Mouse (Mus musculus): ENCODE measurements around the gene 4930524J08Rik. TPM values are rescaled to one million over a fixed set of nuclear protein-coding genes. Genes with fewer than 3 reads are reported as not detected.

4930524J08Rik gene
- polyA plus RNA-seq (2015; fragmentation: Nextera tagmentation; extraction: Ambion mirVana): 2.0 and 2.2 TPM in 2 replicates

DNA sequence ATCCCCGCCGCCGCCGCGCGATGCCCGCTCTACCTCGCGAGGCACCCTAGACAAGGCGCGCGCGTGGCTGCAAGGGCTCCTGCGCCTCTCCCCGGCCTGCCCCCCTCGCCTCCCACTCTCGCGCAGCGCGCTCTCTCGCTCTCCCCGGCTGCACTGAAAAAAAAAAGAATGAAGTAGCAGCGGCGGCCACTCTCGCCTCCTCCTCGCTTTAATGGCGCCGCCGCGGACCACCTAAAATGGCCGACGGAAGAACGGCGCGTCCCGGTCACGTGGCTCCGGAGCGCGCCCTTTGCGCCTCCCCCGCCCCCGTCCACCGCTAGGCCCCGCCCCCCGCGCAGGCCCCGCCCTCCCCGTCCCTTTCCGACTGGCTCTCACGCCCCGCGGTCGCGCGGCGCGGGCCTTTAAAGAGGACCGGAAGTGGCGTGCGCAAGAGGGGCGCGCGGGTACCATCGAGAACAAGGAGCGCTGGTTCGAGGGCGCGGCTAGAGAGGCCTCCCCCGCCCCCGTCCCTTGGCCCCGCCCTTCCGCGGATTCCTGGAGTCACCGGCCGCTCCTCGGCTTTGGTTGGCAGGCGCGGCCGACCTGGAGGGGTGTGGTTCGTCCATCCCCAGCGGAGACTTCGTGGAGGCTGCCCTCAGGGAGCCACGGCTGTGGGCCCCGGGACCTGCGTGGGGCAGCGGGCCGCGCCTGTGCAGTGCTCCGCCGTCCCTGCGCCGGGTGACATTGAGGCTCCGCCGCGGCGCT, at the start of gene 4930524J08Rik, which contains the start of gene Hnrnpd:
4930524J08Rik (plus strand) TSS at position 363 of the 744 bp plus-strand sequence.
Hnrnpd (minus strand) TSS at position 240 of the 744 bp plus-strand sequence.
- peak within 1 kb of the TSS; percentile 100 for H3K9ac ChIP-seq
- ATAC-seq (ENCODE audit: borderline replicate concordance, extremely low read depth, low FRiP score, low TSS enrichment): peak; percentile 97
- WGBS: under 1% methylated on average over 76 of the region's 97 CpGs
- H3K9me3 ChIP-seq: no peaks in the 10 kb centered on the region
- H3K4me2 ChIP-seq: peak within 1 kb of the TSS; percentile 63
- no peaks in the 10 kb centered on the region for H3K27me3 ChIP-seq
- H3K4me3 ChIP-seq: peak within 1 kb of the TSS; percentile 88
- peaks cover 18% of the 10 kb centered on the region for H3K4me1 ChIP-seq
- H3K36me3 ChIP-seq: peaks cover 6% of the 10 kb centered on the region; the same call in 1 of the 2 replicates
- peak within 1 kb of the TSS; percentile 99 for H3K27ac ChIP-seq

DNA sequence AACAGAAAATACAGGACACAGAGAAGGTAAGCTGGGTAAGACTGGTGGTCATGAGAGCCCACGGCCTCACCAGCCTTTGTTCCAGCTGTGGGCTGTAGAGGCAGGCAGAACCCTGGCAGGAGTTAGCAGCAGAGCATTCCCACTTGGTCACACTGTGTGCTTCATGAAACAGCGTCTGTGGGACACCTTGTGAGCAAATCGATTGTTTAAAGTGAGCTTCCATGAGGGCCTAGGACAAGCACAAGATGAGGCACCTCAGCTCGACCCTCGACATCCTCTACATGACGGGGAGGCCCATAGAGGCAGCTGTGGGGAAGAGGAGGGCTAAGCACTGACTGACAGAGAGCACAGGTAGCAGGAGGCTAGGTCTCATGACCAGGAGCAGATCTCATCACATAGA, 47.0 kb upstream of the 4930524J08Rik start:
- no peak overlapping the region for H3K9ac ChIP-seq
- H3K27ac ChIP-seq: no peak overlapping the region
- no peaks in the 10 kb centered on the region for H3K9me3 ChIP-seq
- no peak for ATAC-seq (ENCODE audit: borderline replicate concordance, extremely low read depth, low FRiP score, low TSS enrichment)
- no peak overlapping the region for H3K4me2 ChIP-seq
- no peaks in the 10 kb centered on the region for H3K36me3 ChIP-seq
- WGBS: 69% methylated on average over 6 of the region's 6 CpGs
- no peaks in the 10 kb centered on the region for H3K4me1 ChIP-seq
- H3K4me3 ChIP-seq: no peak overlapping the region
- no peaks in the 10 kb centered on the region for H3K27me3 ChIP-seq

DNA sequence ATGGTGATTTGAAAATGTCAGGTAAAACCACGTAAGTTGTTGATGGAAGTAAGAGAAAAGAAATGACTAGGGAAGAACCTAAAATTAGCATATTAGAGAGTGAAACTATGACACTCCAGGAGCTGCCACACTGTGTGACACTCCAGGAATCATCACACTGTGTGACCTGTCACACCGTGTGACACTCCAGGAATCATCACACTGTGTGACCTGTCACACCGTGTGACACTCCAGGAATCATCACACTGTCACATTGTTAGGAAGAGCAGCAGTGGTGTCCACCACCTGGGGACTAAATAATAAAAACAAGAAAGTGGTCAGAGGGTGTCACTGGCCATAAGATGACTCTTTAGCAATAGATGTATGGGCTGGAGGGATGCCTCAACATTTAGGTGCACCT, 39.4 kb upstream of the 4930524J08Rik start:
- WGBS: 65% methylated on average over 3 of the region's 3 CpGs
- no peaks in the 10 kb centered on the region for H3K4me1 ChIP-seq

GRCm38 (mm10) chr5:99941273-99941672, 37.6 kb upstream of the 4930524J08Rik start:
- Histone ChIP-seq H3K4me2 (no peak overlapping the region), H3K4me3 (no peak overlapping the region), H3K27ac (no peak overlapping the region), H3K27me3 (no peaks in the 10 kb centered on the region), H3K9me3 (no peaks in the 10 kb centered on the region), H3K9ac (no peak overlapping the region), H3K4me1 (no peaks in the 10 kb centered on the region), H3K36me3 (no peaks in the 10 kb centered on the region)
- ATAC-seq (ENCODE audit: borderline replicate concordance, extremely low read depth, low FRiP score, low TSS enrichment): no peak
- WGBS: 59% methylated on average over 10 of the region's 10 CpGs

More for the DNA sequence above, 39.4 kb upstream of the 4930524J08Rik start:
- Histone ChIP-seq H3K36me3 (no peaks in the 10 kb centered on the region), H3K27ac (no peak overlapping the region), H3K9me3 (no peaks in the 10 kb centered on the region), H3K4me2 (no peak overlapping the region), H3K27me3 (no peaks in the 10 kb centered on the region), H3K9ac (no peak overlapping the region), H3K4me3 (no peak overlapping the region)
- ATAC-seq (ENCODE audit: borderline replicate concordance, extremely low read depth, low FRiP score, low TSS enrichment): no peak

GRCm38 (mm10) chr5:99941776-99942502, 36.9 kb upstream of the 4930524J08Rik start:
- 49% methylated on average over 10 of the region's 10 CpGs for WGBS
- H3K9ac ChIP-seq: no peak overlapping the region
- no peak overlapping the region for H3K4me2 ChIP-seq
- H3K27ac ChIP-seq: no peak overlapping the region
- H3K4me3 ChIP-seq: no peak overlapping the region
- no peaks in the 10 kb centered on the region for H3K4me1 ChIP-seq
- H3K27me3 ChIP-seq: no peaks in the 10 kb centered on the region
- no peak for ATAC-seq (ENCODE audit: borderline replicate concordance, extremely low read depth, low FRiP score, low TSS enrichment)
- H3K9me3 ChIP-seq: no peaks in the 10 kb centered on the region
- H3K36me3 ChIP-seq: no peaks in the 10 kb centered on the region

DNA sequence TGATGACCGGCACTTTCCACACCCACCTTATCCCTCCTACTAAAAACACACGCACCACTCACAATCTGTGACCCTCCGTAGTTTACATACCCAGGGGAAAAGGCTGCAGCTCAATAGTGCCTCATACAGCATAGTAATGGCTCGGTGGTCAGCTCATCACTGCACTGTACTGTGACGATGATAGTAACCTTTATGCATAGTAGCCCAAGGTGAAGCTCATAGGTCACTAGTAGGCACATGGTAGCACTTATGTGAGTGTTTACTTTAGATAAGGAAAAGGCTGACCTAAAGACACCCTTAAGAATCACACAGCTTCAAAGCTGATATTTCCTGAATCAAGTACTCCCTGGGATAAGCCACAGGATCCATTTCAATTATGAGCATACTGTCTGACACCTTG, 26.3 kb upstream of the 4930524J08Rik start:
- Histone ChIP-seq H3K9ac (no peak overlapping the region), H3K4me3 (no peak overlapping the region), H3K4me2 (no peak overlapping the region), H3K36me3 (0 out of 2 replicates have a peak, but pooled peaks cover 2% of the 10 kb centered on the region), H3K4me1 (no peaks in the 10 kb centered on the region), H3K27ac (no peak overlapping the region), H3K27me3 (no peaks in the 10 kb centered on the region), H3K9me3 (no peaks in the 10 kb centered on the region)
- no peak for ATAC-seq (ENCODE audit: borderline replicate concordance, extremely low read depth, low FRiP score, low TSS enrichment)
- WGBS: 58% methylated on average over 5 of the region's 5 CpGs

GRCm38 (mm10) chr5:99953883-99954282, 25.0 kb upstream of the 4930524J08Rik start:
- Histone ChIP-seq H3K4me1 (0 out of 2 replicates have a peak, but pooled peaks cover 3% of the 10 kb centered on the region), H3K36me3 (peaks cover 12% of the 10 kb centered on the region; the same call in 1 of the 2 replicates), H3K9ac (no peak overlapping the region), H3K4me2 (no peak overlapping the region), H3K9me3 (no peaks in the 10 kb centered on the region), H3K27me3 (no peaks in the 10 kb centered on the region), H3K27ac (no peak overlapping the region), H3K4me3 (no peak overlapping the region)
- no peak for ATAC-seq (ENCODE audit: borderline replicate concordance, extremely low read depth, low FRiP score, low TSS enrichment)
- 48% methylated on average over 1 of the region's 1 CpGs for WGBS

- Histone ChIP-seq H3K9me3 (no peaks in the 10 kb centered on the region), H3K4me3 (no peak overlapping the region), H3K4me2 (no peak overlapping the region), H3K4me1 (0 out of 2 replicates have a peak, but pooled peaks cover 5% of the 10 kb centered on the region), H3K27me3 (no peaks in the 10 kb centered on the region), H3K36me3 (peaks cover 42% of the 10 kb centered on the region), H3K27ac (no peak overlapping the region), H3K9ac (no peak overlapping the region)
- ATAC-seq (ENCODE audit: borderline replicate concordance, extremely low read depth, low FRiP score, low TSS enrichment): no peak
- 31% methylated on average over 1 of the region's 1 CpGs for WGBS
Observed at GRCm38 (mm10) chr5:99958666-99959065, 20.2 kb upstream of the 4930524J08Rik start.

- no peak for ATAC-seq (ENCODE audit: borderline replicate concordance, extremely low read depth, low FRiP score, low TSS enrichment)
- Histone ChIP-seq H3K9me3 (no peaks in the 10 kb centered on the region), H3K4me2 (no peak overlapping the region), H3K9ac (no peak overlapping the region), H3K27ac (no peak overlapping the region), H3K4me1 (0 out of 2 replicates have a peak, but pooled peaks cover 5% of the 10 kb centered on the region), H3K27me3 (no peaks in the 10 kb centered on the region), H3K36me3 (peaks cover 49% of the 10 kb centered on the region), H3K4me3 (no peak overlapping the region)
- WGBS: 71% methylated on average over 2 of the region's 2 CpGs
Observed at GRCm38 (mm10) chr5:99959236-99959936, 19.5 kb upstream of the 4930524J08Rik start.

GRCm38 (mm10) chr5:99959960-99960359, 18.9 kb upstream of the 4930524J08Rik start:
- Histone ChIP-seq H3K9ac (no peak overlapping the region), H3K27me3 (no peaks in the 10 kb centered on the region), H3K4me1 (0 out of 2 replicates have a peak, but pooled peaks cover 5% of the 10 kb centered on the region), H3K4me3 (no peak overlapping the region), H3K9me3 (no peaks in the 10 kb centered on the region), H3K27ac (no peak overlapping the region), H3K4me2 (no peak overlapping the region), H3K36me3 (peaks cover 54% of the 10 kb centered on the region)
- 74% methylated on average over 2 of the region's 2 CpGs for WGBS
- ATAC-seq (ENCODE audit: borderline replicate concordance, extremely low read depth, low FRiP score, low TSS enrichment): no peak

DNA sequence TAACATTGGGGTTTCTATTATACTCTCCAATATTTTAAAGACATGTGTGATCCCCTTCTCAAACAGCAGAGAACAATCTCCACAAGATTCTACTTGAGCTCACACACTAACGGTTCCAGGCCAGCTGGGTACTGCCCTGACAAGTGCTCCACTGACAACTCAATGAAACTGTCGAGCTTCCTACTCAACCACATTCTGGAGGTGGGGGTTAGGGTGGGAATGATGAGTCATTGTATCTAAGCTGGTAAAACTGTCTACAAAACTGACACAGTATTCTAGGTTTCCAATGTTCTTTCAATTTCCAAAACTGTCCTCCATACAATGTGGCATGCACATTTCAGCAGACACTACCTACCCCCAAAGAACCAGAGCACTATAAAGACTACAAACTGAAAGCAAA, 4.9 kb upstream of the 4930524J08Rik start:
- Histone ChIP-seq H3K4me1 (peaks cover 30% of the 10 kb centered on the region), H3K9ac (no peak overlapping the region), H3K27ac (no peak overlapping the region), H3K27me3 (no peaks in the 10 kb centered on the region), H3K4me2 (peak overlapping the region; percentile 55), H3K9me3 (no peaks in the 10 kb centered on the region), H3K36me3 (peaks cover 24% of the 10 kb centered on the region; the same call in 1 of the 2 replicates), H3K4me3 (peak overlapping the region; percentile 5; the same call in 1 of the 2 replicates)
- no peak for ATAC-seq (ENCODE audit: borderline replicate concordance, extremely low read depth, low FRiP score, low TSS enrichment)
- WGBS: 2% methylated on average over 2 of the region's 2 CpGs

Data from lung, embryonic 15.5 days (tissue).